Mouse (Mus musculus): ENCODE results near the gene Mageb3. TPM values are rescaled to one million over a fixed set of nuclear protein-coding genes. Genes with fewer than 3 reads are reported as not detected.

The Mageb3 gene
- polyA plus RNA-seq, 1 experiment from 2014 or later, result 0.12 TPM

GRCm38 (mm10) chr2:121916047-121916970 lies 39.6 kb downstream of the Mageb3 start:
- H3K36me3 ChIP-seq (ENCODE audit: insufficient read depth), result peaks cover 13% of the 10 kb centered on the region
- H3K4me2 ChIP-seq, result no peak overlapping the region
- no peak overlapping the region for H3K4me3 ChIP-seq (ENCODE audit: low read depth, low read length)
- H3K27me3 ChIP-seq (ENCODE audit: insufficient read depth, low read length), result no peaks in the 10 kb centered on the region
- no peaks in the 10 kb centered on the region for H3K4me1 ChIP-seq (ENCODE audit: insufficient read depth)
- TF ChIP-seq CTCF (IDR thresholded peaks at IDR 0.05; ENCODE audit: low read depth), result no peak
- H3K27ac ChIP-seq (ENCODE audit: low read depth), result peak overlapping the region; percentile 6; the same call in 1 of the 2 replicates
- WGBS, result 77% methylated on average over 5 of the region's 5 CpGs
- H3K9me3 ChIP-seq (ENCODE audit: low read depth, low read length), result no peaks in the 10 kb centered on the region
- DNase-seq, result peak; percentile 79
- ATAC-seq (ENCODE audit: insufficient read depth), result 0 out of 2 replicates have a peak, but pooled peaks have one; percentile 4
- H3K9ac ChIP-seq, result no peak overlapping the region

- Histone ChIP-seq H3K27me3 (ENCODE audit: insufficient read depth, low read length) (no peaks in the 10 kb centered on the region), H3K4me2 (no peak overlapping the region), H3K36me3 (ENCODE audit: insufficient read depth) (peaks cover 36% of the 10 kb centered on the region), H3K4me3 (ENCODE audit: low read depth, low read length) (no peak overlapping the region), H3K4me1 (ENCODE audit: insufficient read depth) (no peaks in the 10 kb centered on the region), H3K9ac (no peak overlapping the region), H3K9me3 (ENCODE audit: low read depth, low read length) (no peaks in the 10 kb centered on the region), H3K27ac (ENCODE audit: low read depth) (no peak overlapping the region)
- 90% methylated on average over 3 of the region's 3 CpGs for WGBS
- TF ChIP-seq CTCF (IDR thresholded peaks at IDR 0.05; ENCODE audit: low read depth), result peak; percentile 35
- ATAC-seq (ENCODE audit: insufficient read depth) (no peak), DNase-seq (no peak)
These were observed 45.9 kb downstream of the Mageb3 start for GRCm38 (mm10) chr2:121909975-121910374.

Other genes with a start within 250 kb of the Mageb3 start
- gene Frmd5, start 149.0 kb downstream of the Mageb3 start, polyA plus RNA-seq (2014; fragmentation: Nextera tagmentation; extraction: Ambion mirVana), result 2.8 and 4.0 TPM in 2 replicates
- gene Casc4, start 89.1 kb downstream of the Mageb3 start, polyA plus RNA-seq (2014; fragmentation: Nextera tagmentation; extraction: Ambion mirVana), result 22.4 and 24.1 TPM in 2 replicates
- 58.9 and 60.2 TPM in 2 replicates for gene Ctdspl2, start 91 bp downstream of the Mageb3 start, polyA plus RNA-seq (2014; fragmentation: Nextera tagmentation; extraction: Ambion mirVana)
- gene Eif3j1, start 72.5 kb upstream of the Mageb3 start, polyA plus RNA-seq (2014; fragmentation: Nextera tagmentation; extraction: Ambion mirVana), result 12.7 and 12.9 TPM in 2 replicates
- 11.5 and 14.3 TPM in 2 replicates for gene Spg11, start 162.3 kb upstream of the Mageb3 start, polyA plus RNA-seq (2014; fragmentation: Nextera tagmentation; extraction: Ambion mirVana)
- gene B2m, start 191.6 kb upstream of the Mageb3 start, polyA plus RNA-seq (2014; fragmentation: Nextera tagmentation; extraction: Ambion mirVana), result 308 and 336 TPM in 2 replicates
- gene Trim69, start 204.6 kb upstream of the Mageb3 start, polyA plus RNA-seq (2014; fragmentation: Nextera tagmentation; extraction: Ambion mirVana), result not detected in 2 replicates
- gene Patl2, start 230.1 kb upstream of the Mageb3 start, polyA plus RNA-seq (2014; fragmentation: Nextera tagmentation; extraction: Ambion mirVana), result not detected in 2 replicates
- gene Terb2, start 230.2 kb upstream of the Mageb3 start, polyA plus RNA-seq (2014; fragmentation: Nextera tagmentation; extraction: Ambion mirVana), result not detected in 2 replicates